Mouse (Mus musculus) brain, embryonic 14.5 days (tissue): Measurements from ENCODE around the gene Pde4dip.

Experiments
- CTCF ChIP-seq: fragments of 200-500 bp; IDR thresholded peaks from 2 replicates; pipeline ENCODE4 v1.5.1; 2012; ENCODE audit warnings: inconsistent platforms, mild to moderate bottlenecking, moderate library complexity, borderline replicate concordance; ENCODE audit not compliant: insufficient read depth, insufficient read length; ENCODE audit errors: extremely low read depth
- POLR2A ChIP-seq: fragments of 200-500 bp; IDR thresholded peaks from 2 replicates; pipeline ENCODE4 v1.6.1; 2012; ENCODE audit warnings: mild to moderate bottlenecking, inconsistent platforms, borderline replicate concordance; ENCODE audit not compliant: poor library complexity, insufficient read depth, insufficient read length, severe bottlenecking; ENCODE audit errors: extremely low read depth

- TF ChIP-seq POLR2A, result no peak
- TF ChIP-seq CTCF, result no peak
Measured at GRCm38 (mm10) chr3:97641396-97641795, 247.1 kb downstream of the Pde4dip start.
